Mouse (Mus musculus): ENCODE measurements around the gene Brsk1. TPM values are rescaled to one million over a fixed set of nuclear protein-coding genes. Genes with fewer than 3 reads are reported as not detected.

Brsk1 gene
- 1.9 and 3.0 TPM in 2 replicates for polyA plus RNA-seq (2014; fragmentation: Nextera tagmentation; extraction: Ambion mirVana)

GRCm38 (mm10) chr7:4690387-4690786 is at the start of gene Brsk1:
Gene Brsk1, plus strand, starts transcription at chr7:4690604.
- peaks cover 23% of the 10 kb centered on the region for H3K36me3 ChIP-seq (ENCODE audit: control insufficient read depth, insufficient read depth, low read length)
- no peaks in the 10 kb centered on the region for H3K4me1 ChIP-seq (ENCODE audit: control insufficient read depth, insufficient read depth, low read length)
- H3K27me3 ChIP-seq (ENCODE audit: control insufficient read depth, insufficient read depth, low read length): no peaks in the 10 kb centered on the region
- peak within 1 kb of the TSS; percentile 88 for H3K4me3 ChIP-seq (ENCODE audit: low read length)
- peak; percentile 84 for ATAC-seq (ENCODE audit: low FRiP score, low TSS enrichment)
- H3K9me3 ChIP-seq (ENCODE audit: control insufficient read depth, low read length): no peaks in the 10 kb centered on the region
- 3% methylated on average over 8 of the region's 18 CpGs for WGBS
- H3K9ac ChIP-seq (ENCODE audit: low read depth, low read length): peak within 1 kb of the TSS; percentile 100
- H3K4me2 ChIP-seq (replicated peaks; ENCODE audit: low read depth, low read length): peak within 1 kb of the TSS; percentile 94
- peak within 1 kb of the TSS; percentile 86 for H3K27ac ChIP-seq (ENCODE audit: low read depth, low read length)

- Histone ChIP-seq H3K36me3 (ENCODE audit: control insufficient read depth, insufficient read depth, low read length) (peaks cover 79% of the 10 kb centered on the region), H3K9ac (ENCODE audit: low read depth, low read length) (no peak overlapping the region), H3K4me1 (ENCODE audit: control insufficient read depth, insufficient read depth, low read length) (no peaks in the 10 kb centered on the region), H3K9me3 (ENCODE audit: control insufficient read depth, low read length) (no peaks in the 10 kb centered on the region), H3K27ac (ENCODE audit: low read depth, low read length) (no peak overlapping the region), H3K4me2 (replicated peaks; ENCODE audit: low read depth, low read length) (no peak overlapping the region), H3K4me3 (ENCODE audit: low read length) (no peak overlapping the region), H3K27me3 (ENCODE audit: control insufficient read depth, insufficient read depth, low read length) (no peaks in the 10 kb centered on the region)
- ATAC-seq (ENCODE audit: low FRiP score, low TSS enrichment): no peak
- WGBS: 87% methylated on average over 11 of the region's 11 CpGs
Observed at GRCm38 (mm10) chr7:4641155-4641554, 49.2 kb upstream of the Brsk1 start.

GRCm38 (mm10) chr7:4641956-4642355 is 48.4 kb upstream of the Brsk1 start:
- H3K27me3 ChIP-seq (ENCODE audit: control insufficient read depth, insufficient read depth, low read length): no peaks in the 10 kb centered on the region
- no peak overlapping the region for H3K4me2 ChIP-seq (replicated peaks; ENCODE audit: low read depth, low read length)
- H3K4me3 ChIP-seq (ENCODE audit: low read length): no peak overlapping the region
- no peak for ATAC-seq (ENCODE audit: low FRiP score, low TSS enrichment)
- WGBS: 85% methylated on average over 7 of the region's 7 CpGs
- H3K9ac ChIP-seq (ENCODE audit: low read depth, low read length): no peak overlapping the region
- H3K4me1 ChIP-seq (ENCODE audit: control insufficient read depth, insufficient read depth, low read length): no peaks in the 10 kb centered on the region
- H3K36me3 ChIP-seq (ENCODE audit: control insufficient read depth, insufficient read depth, low read length): peaks cover 79% of the 10 kb centered on the region
- H3K9me3 ChIP-seq (ENCODE audit: control insufficient read depth, low read length): no peaks in the 10 kb centered on the region
- H3K27ac ChIP-seq (ENCODE audit: low read depth, low read length): no peak overlapping the region

GRCm38 (mm10) chr7:4643225-4643624 is 47.2 kb upstream of the Brsk1 start:
- Histone ChIP-seq H3K4me2 (replicated peaks; ENCODE audit: low read depth, low read length) (no peak overlapping the region), H3K4me3 (ENCODE audit: low read length) (no peak overlapping the region), H3K9ac (ENCODE audit: low read depth, low read length) (no peak overlapping the region), H3K27ac (ENCODE audit: low read depth, low read length) (no peak overlapping the region), H3K36me3 (ENCODE audit: control insufficient read depth, insufficient read depth, low read length) (peaks cover 68% of the 10 kb centered on the region), H3K4me1 (ENCODE audit: control insufficient read depth, insufficient read depth, low read length) (no peaks in the 10 kb centered on the region), H3K9me3 (ENCODE audit: control insufficient read depth, low read length) (no peaks in the 10 kb centered on the region), H3K27me3 (ENCODE audit: control insufficient read depth, insufficient read depth, low read length) (no peaks in the 10 kb centered on the region)
- WGBS: 95% methylated on average over 6 of the region's 6 CpGs
- no peak for ATAC-seq (ENCODE audit: low FRiP score, low TSS enrichment)

GRCm38 (mm10) chr7:4646806-4647205 is 43.6 kb upstream of the Brsk1 start:
- 88% methylated on average over 3 of the region's 3 CpGs for WGBS
- no peak overlapping the region for H3K4me2 ChIP-seq (replicated peaks; ENCODE audit: low read depth, low read length)
- no peaks in the 10 kb centered on the region for H3K4me1 ChIP-seq (ENCODE audit: control insufficient read depth, insufficient read depth, low read length)
- H3K27me3 ChIP-seq (ENCODE audit: control insufficient read depth, insufficient read depth, low read length): no peaks in the 10 kb centered on the region
- no peak overlapping the region for H3K27ac ChIP-seq (ENCODE audit: low read depth, low read length)
- no peak for ATAC-seq (ENCODE audit: low FRiP score, low TSS enrichment)
- H3K9ac ChIP-seq (ENCODE audit: low read depth, low read length): no peak overlapping the region
- peaks cover 37% of the 10 kb centered on the region for H3K36me3 ChIP-seq (ENCODE audit: control insufficient read depth, insufficient read depth, low read length)
- no peaks in the 10 kb centered on the region for H3K9me3 ChIP-seq (ENCODE audit: control insufficient read depth, low read length)
- H3K4me3 ChIP-seq (ENCODE audit: low read length): no peak overlapping the region

GRCm38 (mm10) chr7:4647291-4647690 is 43.1 kb upstream of the Brsk1 start:
- no peaks in the 10 kb centered on the region for H3K27me3 ChIP-seq (ENCODE audit: control insufficient read depth, insufficient read depth, low read length)
- WGBS: 62% methylated on average over 6 of the region's 6 CpGs
- H3K4me2 ChIP-seq (replicated peaks; ENCODE audit: low read depth, low read length): no peak overlapping the region
- H3K9me3 ChIP-seq (ENCODE audit: control insufficient read depth, low read length): no peaks in the 10 kb centered on the region
- H3K4me1 ChIP-seq (ENCODE audit: control insufficient read depth, insufficient read depth, low read length): no peaks in the 10 kb centered on the region
- no peak overlapping the region for H3K27ac ChIP-seq (ENCODE audit: low read depth, low read length)
- H3K9ac ChIP-seq (ENCODE audit: low read depth, low read length): no peak overlapping the region
- H3K36me3 ChIP-seq (ENCODE audit: control insufficient read depth, insufficient read depth, low read length): peaks cover 32% of the 10 kb centered on the region
- no peak for ATAC-seq (ENCODE audit: low FRiP score, low TSS enrichment)
- H3K4me3 ChIP-seq (ENCODE audit: low read length): no peak overlapping the region

GRCm38 (mm10) chr7:4647992-4648391 is 42.4 kb upstream of the Brsk1 start:
- Histone ChIP-seq H3K4me3 (ENCODE audit: low read length) (no peak overlapping the region), H3K36me3 (ENCODE audit: control insufficient read depth, insufficient read depth, low read length) (peaks cover 27% of the 10 kb centered on the region), H3K27me3 (ENCODE audit: control insufficient read depth, insufficient read depth, low read length) (no peaks in the 10 kb centered on the region), H3K9me3 (ENCODE audit: control insufficient read depth, low read length) (no peaks in the 10 kb centered on the region), H3K4me1 (ENCODE audit: control insufficient read depth, insufficient read depth, low read length) (no peaks in the 10 kb centered on the region), H3K9ac (ENCODE audit: low read depth, low read length) (no peak overlapping the region), H3K27ac (ENCODE audit: low read depth, low read length) (no peak overlapping the region), H3K4me2 (replicated peaks; ENCODE audit: low read depth, low read length) (no peak overlapping the region)
- WGBS: 91% methylated on average over 2 of the region's 2 CpGs
- no peak for ATAC-seq (ENCODE audit: low FRiP score, low TSS enrichment)

GRCm38 (mm10) chr7:4651581-4651980 is 38.8 kb upstream of the Brsk1 start:
- no peaks in the 10 kb centered on the region for H3K9me3 ChIP-seq (ENCODE audit: control insufficient read depth, low read length)
- H3K4me1 ChIP-seq (ENCODE audit: control insufficient read depth, insufficient read depth, low read length): peaks cover 4% of the 10 kb centered on the region
- H3K27ac ChIP-seq (ENCODE audit: low read depth, low read length): no peak overlapping the region
- no peak for ATAC-seq (ENCODE audit: low FRiP score, low TSS enrichment)
- H3K4me3 ChIP-seq (ENCODE audit: low read length): no peak overlapping the region
- no peaks in the 10 kb centered on the region for H3K27me3 ChIP-seq (ENCODE audit: control insufficient read depth, insufficient read depth, low read length)
- peaks cover 5% of the 10 kb centered on the region; the same call in 1 of the 2 replicates for H3K36me3 ChIP-seq (ENCODE audit: control insufficient read depth, insufficient read depth, low read length)
- no peak overlapping the region for H3K9ac ChIP-seq (ENCODE audit: low read depth, low read length)
- WGBS: 73% methylated on average over 8 of the region's 8 CpGs
- H3K4me2 ChIP-seq (replicated peaks; ENCODE audit: low read depth, low read length): no peak overlapping the region

- peaks cover 15% of the 10 kb centered on the region for H3K4me1 ChIP-seq (ENCODE audit: control insufficient read depth, insufficient read depth, low read length)
- no peak overlapping the region for H3K4me2 ChIP-seq (replicated peaks; ENCODE audit: low read depth, low read length)
- H3K4me3 ChIP-seq (ENCODE audit: low read length): no peak overlapping the region
- WGBS: 88% methylated on average over 5 of the region's 5 CpGs
- no peaks in the 10 kb centered on the region for H3K36me3 ChIP-seq (ENCODE audit: control insufficient read depth, insufficient read depth, low read length)
- H3K9ac ChIP-seq (ENCODE audit: low read depth, low read length): no peak overlapping the region
- ATAC-seq (ENCODE audit: low FRiP score, low TSS enrichment): no peak
- H3K27ac ChIP-seq (ENCODE audit: low read depth, low read length): no peak overlapping the region
- no peaks in the 10 kb centered on the region for H3K27me3 ChIP-seq (ENCODE audit: control insufficient read depth, insufficient read depth, low read length)
- H3K9me3 ChIP-seq (ENCODE audit: control insufficient read depth, low read length): no peaks in the 10 kb centered on the region
Observed at GRCm38 (mm10) chr7:4652726-4653125, 37.7 kb upstream of the Brsk1 start.

All from kidney, embryonic 14.5 days (tissue).